Mouse (Mus musculus): ENCODE data around the gene Fgf18. TPM values are rescaled to one million over a fixed set of nuclear protein-coding genes. Genes with fewer than 3 reads are reported as not detected.
A peak's percentile ranks its signal among the peaks of the same experiment; 100 is the strongest.

Fgf18 gene
- polyA plus RNA-seq, 1 experiment, result not detected

DNA sequence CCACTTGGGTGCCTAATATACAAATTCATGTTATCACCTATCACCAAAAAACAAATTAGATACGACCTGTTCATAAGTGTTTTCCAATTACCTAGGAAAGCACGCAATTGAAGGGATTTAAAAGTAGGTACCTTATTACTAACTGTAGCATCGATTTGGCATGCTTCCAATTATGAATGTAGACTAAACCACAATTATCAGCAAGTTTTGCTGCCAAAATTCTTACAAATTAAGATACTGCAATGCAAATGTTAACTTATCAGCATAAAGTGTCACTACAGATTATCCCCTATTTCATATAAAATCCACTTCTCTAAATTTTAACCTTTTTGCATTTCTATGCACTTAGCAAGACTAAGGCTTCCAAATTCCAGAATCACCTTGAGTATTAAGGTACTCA, 7.3 kb upstream of the Fgf18 start:
- Histone ChIP-seq H3K4me1 (ENCODE audit: control insufficient read depth, insufficient read depth, low read length) (no peaks in the 10 kb centered on the region), H3K27ac (ENCODE audit: insufficient read depth, low read depth, low read length) (no peak overlapping the region), H3K4me3 (ENCODE audit: insufficient read depth, low read depth, low read length) (no peak overlapping the region)
- TF ChIP-seq CTCF (IDR thresholded peaks at IDR 0.05; ENCODE audit: insufficient read depth, low read depth, low read length), result no peak
- TF ChIP-seq POLR2A (IDR thresholded peaks at IDR 0.05; ENCODE audit: insufficient read depth, low read depth, low read length), result no peak
- WGBS, result 61% methylated on average over 3 of the region's 3 CpGs

DNA sequence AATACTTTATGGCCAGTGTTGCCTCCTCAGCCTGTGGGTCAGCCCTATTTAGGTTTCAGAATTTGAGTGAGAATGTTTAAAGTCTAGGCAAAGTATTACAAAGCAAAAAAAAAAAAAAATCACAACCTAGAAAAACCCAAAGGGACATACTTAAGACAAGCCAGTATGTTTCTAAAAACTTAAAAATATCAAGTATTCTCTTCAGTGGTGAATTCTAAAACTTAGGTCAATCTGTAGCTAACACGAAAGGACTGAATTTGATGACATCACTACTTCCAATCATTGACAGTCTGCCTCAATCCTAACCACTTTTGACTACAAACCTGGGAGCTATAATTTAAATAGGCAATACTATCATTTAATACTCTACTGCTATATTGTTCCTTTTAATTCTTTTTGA, 5.8 kb upstream of the Fgf18 start:
- peaks cover 3% of the 10 kb centered on the region for H3K4me1 ChIP-seq (ENCODE audit: control insufficient read depth, insufficient read depth, low read length)

DNA sequence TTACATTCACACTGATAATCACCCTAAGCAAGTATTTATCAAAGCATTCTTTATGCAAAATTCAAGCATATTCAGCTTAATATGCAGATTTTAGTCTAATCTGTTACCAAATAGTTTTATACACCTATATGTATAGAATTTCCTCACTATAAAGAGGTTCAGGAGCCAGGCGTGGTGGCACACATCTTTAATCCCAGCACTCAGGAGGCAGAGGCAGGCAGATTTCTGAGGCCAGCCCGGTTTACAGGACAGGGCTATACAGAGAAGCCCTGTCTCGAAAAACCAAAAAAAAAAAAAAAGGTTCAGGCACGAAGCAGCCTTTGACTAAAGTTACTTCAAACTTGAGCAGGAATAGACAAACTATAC, 4.6 kb upstream of the Fgf18 start:
- TF ChIP-seq CTCF (IDR thresholded peaks at IDR 0.05; ENCODE audit: insufficient read depth, low read depth, low read length) (no peak), POLR2A (IDR thresholded peaks at IDR 0.05; ENCODE audit: insufficient read depth, low read depth, low read length) (no peak)
- H3K27ac ChIP-seq (ENCODE audit: insufficient read depth, low read depth, low read length), result no peak overlapping the region
- H3K4me1 ChIP-seq (ENCODE audit: control insufficient read depth, insufficient read depth, low read length), result peaks cover 14% of the 10 kb centered on the region
- 84% methylated on average over 4 of the region's 4 CpGs for WGBS
- H3K4me3 ChIP-seq (ENCODE audit: insufficient read depth, low read depth, low read length), result no peak overlapping the region

More for the DNA sequence above, 5.8 kb upstream of the Fgf18 start:
- H3K27ac ChIP-seq (ENCODE audit: insufficient read depth, low read depth, low read length), result no peak overlapping the region
- WGBS, result 93% methylated on average over 1 of the region's 1 CpGs
- TF ChIP-seq POLR2A (IDR thresholded peaks at IDR 0.05; ENCODE audit: insufficient read depth, low read depth, low read length) (no peak), CTCF (IDR thresholded peaks at IDR 0.05; ENCODE audit: insufficient read depth, low read depth, low read length) (no peak)
- H3K4me3 ChIP-seq (ENCODE audit: insufficient read depth, low read depth, low read length), result no peak overlapping the region

DNA sequence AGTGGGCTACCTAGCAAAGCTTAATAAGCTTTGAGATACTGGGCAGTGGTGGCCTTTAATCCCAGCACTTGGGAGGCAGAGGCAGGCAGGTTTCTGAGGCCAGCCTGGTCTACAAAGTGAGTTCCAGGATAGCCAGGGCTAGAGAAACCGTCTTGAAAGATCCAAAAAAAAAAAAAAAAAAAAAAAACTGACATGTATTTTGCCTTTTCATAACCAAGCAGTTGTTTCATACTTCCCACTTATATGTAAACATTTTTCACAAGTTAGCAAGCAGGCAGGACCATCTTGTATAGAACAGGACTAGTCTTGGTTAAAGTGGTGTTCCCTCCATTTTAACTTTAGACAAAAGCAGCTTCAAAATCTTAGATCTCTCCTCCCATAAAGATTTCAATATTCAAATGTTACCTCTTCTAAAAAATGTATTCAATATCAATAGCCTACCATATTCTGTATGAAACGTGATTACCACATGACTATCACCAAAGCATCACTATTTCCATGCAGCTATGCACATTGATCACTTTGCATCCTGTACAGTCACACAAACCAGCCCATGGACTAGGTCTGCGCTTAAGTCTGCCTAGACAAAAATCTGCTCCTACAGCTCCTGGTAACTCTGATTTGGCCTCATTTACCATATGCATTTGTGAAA, 4.1 kb upstream of the Fgf18 start:
- Histone ChIP-seq H3K27ac (ENCODE audit: insufficient read depth, low read depth, low read length) (no peak overlapping the region), H3K4me1 (ENCODE audit: control insufficient read depth, insufficient read depth, low read length) (peaks cover 17% of the 10 kb centered on the region), H3K4me3 (ENCODE audit: insufficient read depth, low read depth, low read length) (no peak overlapping the region)
- 80% methylated on average over 3 of the region's 3 CpGs for WGBS
- TF ChIP-seq CTCF (IDR thresholded peaks at IDR 0.05; ENCODE audit: insufficient read depth, low read depth, low read length) (no peak), POLR2A (IDR thresholded peaks at IDR 0.05; ENCODE audit: insufficient read depth, low read depth, low read length) (no peak)

DNA sequence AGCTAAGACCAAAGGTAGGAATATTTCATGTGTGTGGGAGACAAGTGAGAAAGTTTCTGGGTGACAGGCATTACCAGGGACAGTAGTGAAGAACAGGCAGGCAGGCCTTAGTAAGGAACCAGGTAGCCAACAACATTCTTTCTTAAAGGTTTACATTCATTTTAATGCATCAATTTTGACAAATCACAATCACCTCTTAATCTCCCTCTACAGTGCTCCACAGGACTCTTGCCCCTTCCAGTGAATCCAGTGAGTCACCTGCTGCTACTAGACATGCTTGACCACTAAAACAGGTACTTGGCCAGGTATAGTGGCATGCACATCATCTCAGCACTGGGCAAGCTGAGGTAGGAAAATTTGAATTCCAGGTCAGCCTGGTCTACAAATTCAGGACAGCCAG, 3.2 kb upstream of the Fgf18 start:
- TF ChIP-seq POLR2A (IDR thresholded peaks at IDR 0.05; ENCODE audit: insufficient read depth, low read depth, low read length) (no peak), CTCF (IDR thresholded peaks at IDR 0.05; ENCODE audit: insufficient read depth, low read depth, low read length) (no peak)
- Histone ChIP-seq H3K27ac (ENCODE audit: insufficient read depth, low read depth, low read length) (no peak overlapping the region), H3K4me1 (ENCODE audit: control insufficient read depth, insufficient read depth, low read length) (peaks cover 21% of the 10 kb centered on the region), H3K4me3 (ENCODE audit: insufficient read depth, low read depth, low read length) (no peak overlapping the region)

DNA sequence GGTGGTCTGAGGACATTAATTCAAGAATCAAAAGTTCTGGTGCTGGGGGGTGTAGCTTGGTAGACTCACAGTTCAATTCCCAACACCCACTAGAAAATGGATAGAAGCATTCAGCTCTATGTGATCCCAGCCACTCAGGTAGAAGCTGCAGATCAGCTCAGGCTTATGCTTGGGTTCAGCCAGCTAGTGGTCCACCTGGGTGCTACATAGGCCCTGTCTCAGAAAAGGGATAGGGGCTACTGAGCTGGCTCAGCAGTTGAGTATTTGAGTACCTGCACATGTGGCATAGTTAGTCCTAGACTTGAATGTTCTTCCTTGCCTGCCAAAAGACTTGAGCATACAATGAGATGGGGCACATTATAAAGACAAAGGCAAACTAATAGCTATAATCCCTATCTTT, 2.3 kb upstream of the Fgf18 start:
- no peak overlapping the region for H3K4me3 ChIP-seq (ENCODE audit: insufficient read depth, low read depth, low read length)
- no peak overlapping the region for H3K27ac ChIP-seq (ENCODE audit: insufficient read depth, low read depth, low read length)
- TF ChIP-seq POLR2A (IDR thresholded peaks at IDR 0.05; ENCODE audit: insufficient read depth, low read depth, low read length) (no peak), CTCF (IDR thresholded peaks at IDR 0.05; ENCODE audit: insufficient read depth, low read depth, low read length) (no peak)
- peaks cover 21% of the 10 kb centered on the region for H3K4me1 ChIP-seq (ENCODE audit: control insufficient read depth, insufficient read depth, low read length)

DNA sequence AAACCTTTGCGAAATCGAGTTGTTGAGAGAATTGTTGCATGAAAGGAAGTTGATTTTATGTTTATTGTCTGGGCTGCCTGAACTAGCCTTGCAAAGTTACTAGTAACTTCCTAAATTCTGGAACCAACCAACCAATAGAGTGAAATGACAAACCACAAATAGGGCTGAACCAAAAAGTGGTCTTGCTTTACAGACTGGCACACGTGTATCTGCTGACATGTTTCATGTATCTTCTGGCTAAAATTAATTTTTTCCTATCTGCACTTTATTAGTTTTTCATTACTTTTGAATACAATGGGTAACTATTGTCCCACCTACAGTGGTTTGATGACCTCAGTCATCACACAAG, 1.9 kb upstream of the Fgf18 start:
- Histone ChIP-seq H3K4me3 (ENCODE audit: insufficient read depth, low read depth, low read length) (no peak overlapping the region), H3K27ac (ENCODE audit: insufficient read depth, low read depth, low read length) (no peak overlapping the region), H3K4me1 (ENCODE audit: control insufficient read depth, insufficient read depth, low read length) (peaks cover 21% of the 10 kb centered on the region)
- WGBS, result 45% methylated on average over 3 of the region's 3 CpGs
- TF ChIP-seq CTCF (IDR thresholded peaks at IDR 0.05; ENCODE audit: insufficient read depth, low read depth, low read length), result no peak
- TF ChIP-seq POLR2A (IDR thresholded peaks at IDR 0.05; ENCODE audit: insufficient read depth, low read depth, low read length), result no peak

DNA sequence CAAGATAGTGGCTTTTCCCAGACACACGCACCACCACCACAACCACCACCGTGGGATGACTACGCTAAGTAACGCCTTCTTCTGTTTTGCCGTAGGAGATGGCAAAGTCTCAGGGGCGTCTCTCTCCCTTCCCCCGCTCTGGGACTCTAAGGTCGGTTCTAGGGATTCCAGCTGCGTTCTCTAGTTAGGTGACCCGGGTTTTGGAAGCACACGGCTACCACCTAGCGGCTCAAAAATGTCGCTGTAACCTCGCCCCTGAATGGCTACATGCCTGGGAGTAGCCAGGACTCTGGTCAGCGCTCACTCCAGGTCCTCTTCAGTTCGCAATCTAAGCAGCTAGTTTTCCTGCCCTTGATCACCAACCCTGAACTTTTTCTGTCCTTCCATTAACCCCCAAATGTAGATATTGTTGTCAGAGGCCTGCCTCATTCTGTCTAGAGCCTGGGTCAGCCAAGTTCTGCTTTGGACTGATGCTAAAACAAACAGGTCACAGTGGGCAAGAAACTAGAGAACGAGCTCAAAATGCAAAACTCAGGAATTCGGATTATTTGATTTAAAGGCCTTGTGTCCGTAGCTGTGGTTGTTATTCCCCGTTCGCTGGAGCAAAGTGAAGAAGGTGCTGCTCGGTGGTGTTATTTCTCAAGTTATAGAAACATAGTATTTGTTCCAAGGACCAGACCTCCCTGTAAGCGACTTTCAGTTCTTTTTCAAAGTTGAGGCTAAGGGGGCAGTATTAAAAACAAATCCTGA, 1.3 kb upstream of the Fgf18 start:
- Histone ChIP-seq H3K4me3 (ENCODE audit: insufficient read depth, low read depth, low read length) (peak overlapping the region; percentile 61), H3K27ac (ENCODE audit: insufficient read depth, low read depth, low read length) (no peak overlapping the region)
- WGBS, result 14% methylated on average over 23 of the region's 23 CpGs

DNA sequence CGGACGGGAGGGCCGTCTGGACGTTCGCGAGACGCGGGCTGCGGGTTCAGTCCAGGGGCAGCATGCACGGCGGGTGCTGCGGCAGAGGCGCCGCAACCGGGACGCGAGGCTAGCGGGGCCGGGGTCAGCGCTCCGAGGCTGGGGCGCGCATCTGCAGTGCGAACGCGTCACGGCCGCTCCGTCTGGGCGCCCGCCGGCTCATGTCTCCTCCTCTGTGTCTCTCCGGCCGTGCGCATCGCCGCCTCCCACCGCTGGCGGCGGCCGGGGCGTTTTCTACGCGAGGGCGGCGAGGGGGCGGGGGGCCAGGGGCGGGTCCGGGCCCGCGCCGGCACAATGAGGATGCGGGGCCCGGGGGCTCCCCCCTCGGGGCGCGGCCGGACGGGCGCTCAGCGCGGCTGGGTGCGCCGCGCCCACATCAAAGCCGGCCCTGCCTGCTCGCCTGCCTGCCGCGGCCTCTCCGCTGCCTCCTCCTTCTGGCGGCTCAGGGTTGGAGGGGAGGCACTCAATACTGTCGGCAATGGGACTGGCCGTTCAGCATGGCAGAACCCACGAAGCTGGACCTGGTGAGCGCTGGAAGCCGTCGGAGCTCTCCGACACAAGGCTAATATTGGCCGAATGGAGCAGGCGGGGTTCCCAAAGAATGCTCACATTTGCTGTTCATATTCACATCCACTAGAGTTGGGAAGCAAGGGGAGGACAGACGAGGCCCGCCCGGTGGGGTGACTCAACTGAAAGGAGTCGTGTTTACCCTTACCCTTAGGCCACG, 555 bp upstream of the Fgf18 start:
- Histone ChIP-seq H3K27ac (ENCODE audit: insufficient read depth, low read depth, low read length) (no peak overlapping the region), H3K4me3 (ENCODE audit: insufficient read depth, low read depth, low read length) (peak overlapping the region; percentile 61), H3K4me1 (ENCODE audit: control insufficient read depth, insufficient read depth, low read length) (peaks cover 21% of the 10 kb centered on the region)
- WGBS, result under 1% methylated on average over 68 of the region's 85 CpGs
- no peak for TF ChIP-seq POLR2A (IDR thresholded peaks at IDR 0.05; ENCODE audit: insufficient read depth, low read depth, low read length)
- no peak for TF ChIP-seq CTCF (IDR thresholded peaks at IDR 0.05; ENCODE audit: insufficient read depth, low read depth, low read length)

More for the DNA sequence above, 1.3 kb upstream of the Fgf18 start:
- TF ChIP-seq CTCF (IDR thresholded peaks at IDR 0.05; ENCODE audit: insufficient read depth, low read depth, low read length), result peak; percentile 67
- no peak; the same call in 1 of the 2 replicates for TF ChIP-seq POLR2A (IDR thresholded peaks at IDR 0.05; ENCODE audit: insufficient read depth, low read depth, low read length)
- H3K4me1 ChIP-seq (ENCODE audit: control insufficient read depth, insufficient read depth, low read length), result peaks cover 21% of the 10 kb centered on the region

Data from olfactory bulb, adult 2 months (tissue).